Mouse (Mus musculus) cerebellum, adult 2 months (tissue): Measurements from ENCODE around the gene Cep85l.

Experiments
- CTCF ChIP-seq: fragments of 200-500 bp; IDR thresholded peaks from 2 replicates; pipeline ENCODE4 v1.5.1; 2011; ENCODE audit warnings: low read depth, mild to moderate bottlenecking, control low read depth, low read length, moderate library complexity, borderline replicate concordance; ENCODE audit not compliant: insufficient read depth
- POLR2A ChIP-seq: fragments of 200-500 bp; IDR thresholded peaks from 2 replicates; pipeline ENCODE4 v1.6.1; 2011; ENCODE audit warnings: low read length, control low read depth, borderline replicate concordance; ENCODE audit not compliant: insufficient read depth

GRCm38 (mm10) chr10:53306674-53307073, 73.1 kb downstream of the Cep85l start:
- no peak for TF ChIP-seq POLR2A
- no peak for TF ChIP-seq CTCF
